Mouse (Mus musculus) C2C12 (cell line): Measurements from ENCODE around the gene Frem2.

ENCODE experiments used
- CEBPB ChIP-seq: IDR thresholded peaks from one replicate; pipeline ENCODE4 v1.6.1; 2011; ENCODE audit warnings: low read depth, mild to moderate bottlenecking, control low read depth, moderate library complexity
- CTCF ChIP-seq: IDR thresholded peaks from one replicate; pipeline ENCODE4 v1.5.1; 2011; ENCODE audit not compliant: control insufficient read depth, insufficient read depth, insufficient read length
- MAX ChIP-seq: IDR thresholded peaks from one replicate; pipeline ENCODE4 v1.6.1; 2011; ENCODE audit warnings: mild to moderate bottlenecking, control low read depth
- MYOD1 ChIP-seq: IDR thresholded peaks from one replicate; pipeline ENCODE4 v1.6.1; 2011; ENCODE audit warnings: low read depth; ENCODE audit not compliant: control insufficient read depth, insufficient read length
- USF1 ChIP-seq: IDR thresholded peaks from one replicate; pipeline ENCODE4 v1.6.1; 2011; ENCODE audit warnings: low read depth, mild to moderate bottlenecking, control low read depth, moderate library complexity

- no peak for TF ChIP-seq CTCF
- TF ChIP-seq USF1: no peak
- TF ChIP-seq MYOD1: no peak
- no peak for TF ChIP-seq MAX
- TF ChIP-seq CEBPB: no peak
Observed at GRCm38 (mm10) chr3:53552691-53553090, 104.5 kb downstream of the Frem2 start.
